Comparison of ENCODE assay signal across 15 mouse cellular contexts in genomic region chr9:121249805-121250204, GRCm38 (mm10). TPM values are rescaled to one million over a fixed set of nuclear protein-coding genes. Genes with fewer than 3 reads are reported as not detected.
DNase-seq lines count a peak whose midpoint lies in the region; ATAC-seq lines count a peak whose summit lies in the region.
"Had no signal": no experiment of that assay in that cellular context is flagged by ENCODE, and none has a peak within 500 bp of the region (broad histone marks: within the 10 kb centered on the region; RNA-seq: fewer than 3 reads in every experiment).

No protein-coding gene starts in this region.

- no peak overlapping the region for H3K9ac ChIP-seq in kidney, embryonic 16.5 days (replicated peaks; ENCODE audit: low read length)
- H3K9ac ChIP-seq: embryonic facial prominence, embryonic 13.5 days; liver, embryonic 15.5 days had no signal

- ATAC-seq in kidney, embryonic 16.5 days (ENCODE audit: low FRiP score, low TSS enrichment): no peak
- ATAC-seq in granulocyte monocyte progenitor cell, adult 5-6 weeks (replicated peaks; ENCODE audit: poor library complexity, severe bottlenecking): peak; percentile 90
- ATAC-seq: forebrain, embryonic 16.5 days had no signal

- H3K36me3 ChIP-seq in kidney, embryonic 16.5 days (ENCODE audit: insufficient read depth, low read length): no peaks in the 10 kb centered on the region
- peaks cover 31% of the 10 kb centered on the region for H3K36me3 ChIP-seq in forebrain, embryonic 10.5 days (replicated peaks)
- H3K36me3 ChIP-seq: liver, embryonic 15.5 days had no signal

- H3K27ac ChIP-seq in kidney, embryonic 16.5 days (ENCODE audit: low read length): no peak overlapping the region
- no peak overlapping the region for H3K27ac ChIP-seq in forebrain, embryonic 10.5 days
- H3K27ac ChIP-seq: embryonic facial prominence, embryonic 13.5 days; liver, embryonic 15.5 days; midbrain, embryonic 10.5 days had no signal

- no peak overlapping the region for H3K4me3 ChIP-seq in kidney, embryonic 16.5 days (ENCODE audit: low read length)
- no peak overlapping the region for H3K4me3 ChIP-seq in forebrain, embryonic 10.5 days
- H3K4me3 ChIP-seq: embryonic facial prominence, embryonic 13.5 days; liver, embryonic 15.5 days; midbrain, embryonic 10.5 days had no signal

- no peaks in the 10 kb centered on the region for H3K27me3 ChIP-seq in kidney, embryonic 16.5 days (ENCODE audit: insufficient read depth, low read length)
- no peaks in the 10 kb centered on the region for H3K27me3 ChIP-seq in forebrain, embryonic 10.5 days (ENCODE audit: poor library complexity, severe bottlenecking)
- H3K27me3 ChIP-seq: CH12.LX; embryonic facial prominence, embryonic 13.5 days; liver, embryonic 15.5 days had no signal

- H3K4me2 ChIP-seq in kidney, embryonic 16.5 days (replicated peaks; ENCODE audit: low read depth, low read length): no peak overlapping the region
- H3K4me2 ChIP-seq: embryonic facial prominence, embryonic 13.5 days; liver, embryonic 15.5 days had no signal

- H3K9me3 ChIP-seq in kidney, embryonic 16.5 days (ENCODE audit: low read length): no peaks in the 10 kb centered on the region
- H3K9me3 ChIP-seq in forebrain, embryonic 10.5 days: no peaks in the 10 kb centered on the region
- H3K9me3 ChIP-seq: embryonic facial prominence, embryonic 13.5 days; liver, embryonic 15.5 days; midbrain, embryonic 10.5 days had no signal

- no peaks in the 10 kb centered on the region for H3K4me1 ChIP-seq in kidney, embryonic 16.5 days (ENCODE audit: insufficient read depth, low read length)
- no peaks in the 10 kb centered on the region for H3K4me1 ChIP-seq in forebrain, embryonic 10.5 days
- H3K4me1 ChIP-seq: embryonic facial prominence, embryonic 13.5 days; liver, embryonic 15.5 days; midbrain, embryonic 10.5 days had no signal

- peak; percentile 2 for DNase-seq in kidney, adult 18-20 months
- DNase-seq in right cerebral cortex, postnatal 10 days (ENCODE audit: low spot score in 2 of 2): peak; percentile 56 to 57
- no peak for DNase-seq in right cerebral cortex, postnatal 36 days (ENCODE audit: low spot score in 2 of 2)
- DNase-seq in urinary bladder, postnatal 14 days (ENCODE audit: low spot score): peak; percentile 4
- no peak for DNase-seq in forebrain, embryonic 10.5 days (ENCODE audit: extremely low spot score, low spot score)
- DNase-seq: cerebellum, adult 8-10 months; kidney, adult 8-10 months; retina, postnatal 1 day had no signal

- WGBS in kidney, embryonic 16.5 days: 53% methylated on average over 14 of the region's 14 CpGs
- 51% methylated on average over 14 of the region's 14 CpGs for WGBS in forebrain, embryonic 10.5 days

RNA-seq across cellular contexts. Expression of gene Ulk4, which starts 27.2 kb away (rescaled TPM):
- 144 and 148 TPM in 2 replicates for polyA plus RNA-seq in kidney, embryonic 16.5 days (2015; fragmentation: Nextera tagmentation; extraction: Ambion mirVana)
- 1.4 TPM in 1 of 2 replicates, not detected in the other for total RNA-seq in granulocyte monocyte progenitor cell, adult 5-6 weeks (2014; fragmentation: Nextera tagmentation)
- total RNA-seq in granulocyte monocyte progenitor cell, adult 5-6 weeks (2017): 2.6 and 3.2 TPM in 2 replicates
- 156 and 164 TPM in 2 replicates for polyA plus RNA-seq in forebrain, embryonic 10.5 days (2016; fragmentation: Nextera tagmentation; extraction: Ambion mirVana)

RNA-seq across cellular contexts. Expression of gene Trak1, which starts 47.5 kb away (rescaled TPM):
- 16.2 and 17.7 TPM in 2 replicates for polyA plus RNA-seq in kidney, embryonic 16.5 days (2015; fragmentation: Nextera tagmentation; extraction: Ambion mirVana)
- total RNA-seq in granulocyte monocyte progenitor cell, adult 5-6 weeks (2014; fragmentation: Nextera tagmentation): 29.7 and 42.5 TPM in 2 replicates
- total RNA-seq in granulocyte monocyte progenitor cell, adult 5-6 weeks (2017): 15.9 and 25.3 TPM in 2 replicates
- polyA plus RNA-seq in forebrain, embryonic 10.5 days (2016; fragmentation: Nextera tagmentation; extraction: Ambion mirVana): 24.7 and 27.4 TPM in 2 replicates

Comparison
In these comparisons a context has a peak if more than half of its experiments do, and no peak if none do; other contexts are left out.
1. DNase-seq: peak in kidney, adult 18-20 months (single experiment), right cerebral cortex, postnatal 10 days (2 of 2) and urinary bladder, postnatal 14 days (single experiment); none in right cerebral cortex, postnatal 36 days (0 of 2) and forebrain, embryonic 10.5 days (single experiment).